Mouse (Mus musculus) ES-Bruce4 (cell line): ENCODE data around the gene Grb7. TPM values are rescaled to one million over a fixed set of nuclear protein-coding genes. Genes with fewer than 3 reads are reported as not detected.

Experiments
- H3K27ac ChIP-seq: 2 replicates; pipeline ENCODE4 v1.5.1; 2012; ENCODE audit warnings: low read length, inconsistent platforms; ENCODE audit not compliant: insufficient read depth
- H3K27me3 ChIP-seq: 2 replicates; pipeline ENCODE4 v1.6.1; 2012; ENCODE audit warnings: mild to moderate bottlenecking, low read length, inconsistent platforms; ENCODE audit not compliant: control insufficient read depth, poor library complexity, insufficient read depth, severe bottlenecking
- H3K36me3 ChIP-seq: 2 replicates; pipeline ENCODE4 v1.6.1; 2012; ENCODE audit warnings: inconsistent platforms, mild to moderate bottlenecking, low read length, moderate library complexity; ENCODE audit not compliant: control insufficient read depth, poor library complexity, insufficient read depth, severe bottlenecking
- H3K4me1 ChIP-seq: one replicate; pipeline ENCODE4 v1.8.1; 2011; ENCODE audit warnings: low read length; ENCODE audit not compliant: control insufficient read depth, insufficient read depth
- H3K4me3 ChIP-seq: 2 replicates; pipeline ENCODE4 v1.5.1; 2011; ENCODE audit warnings: low read depth, mild to moderate bottlenecking, low read length
- H3K9ac ChIP-seq: 2 replicates; pipeline ENCODE4 v1.6.1; 2012; ENCODE audit warnings: low read depth, mild to moderate bottlenecking, inconsistent platforms; ENCODE audit not compliant: poor library complexity, severe bottlenecking
- H3K9me3 ChIP-seq: replicated peaks from 2 replicates; pipeline ENCODE4 v1.6.1; 2012; ENCODE audit warnings: mild to moderate bottlenecking, low read length, inconsistent platforms; ENCODE audit not compliant: control insufficient read depth, poor library complexity, insufficient read depth, severe bottlenecking
- CTCF ChIP-seq: IDR thresholded peaks from one replicate; pipeline ENCODE4 v1.8.1; 2011; ENCODE audit warnings: low read depth, low read length
- EP300 ChIP-seq: IDR thresholded peaks from 2 replicates; pipeline ENCODE4 v1.6.1; 2011; ENCODE audit warnings: low read depth, low read length; ENCODE audit not compliant: insufficient read depth
- POLR2A ChIP-seq: IDR thresholded peaks from one replicate; pipeline ENCODE4 v1.8.1; 2011; ENCODE audit warnings: low read length; ENCODE audit not compliant: insufficient read depth
- polyA plus RNA-seq: library from polyadenylated mRNA; stranded (reverse); fragments of >200 nt; gene quantifications from 2 replicates; pipeline ENCODE4 v1.2.4, GENCODE M21; 2011; ENCODE audit warnings: low read depth; ENCODE audit not compliant: missing spikeins, insufficient read depth, insufficient read length

The Grb7 gene
- polyA plus RNA-seq, 1 experiment: 45.6 TPM

DNA sequence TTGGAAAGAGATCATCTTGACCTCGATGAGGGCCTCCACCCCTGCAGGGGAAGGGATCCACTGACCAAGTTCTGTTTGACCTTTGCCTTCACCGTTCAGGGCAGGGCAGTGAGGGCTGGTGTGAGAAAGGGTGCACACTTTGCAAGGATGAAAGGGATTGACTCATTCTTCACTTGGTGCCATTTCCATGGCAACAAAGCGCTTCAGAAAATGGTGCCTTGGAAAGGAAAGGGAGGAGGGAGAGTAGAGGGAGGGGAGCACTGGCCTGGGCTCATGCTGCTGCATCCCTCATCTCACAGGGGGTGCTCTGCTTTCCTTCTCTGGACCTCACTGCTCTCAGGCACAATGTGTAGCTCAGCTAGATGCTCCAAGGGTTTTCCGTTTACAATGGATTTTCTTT lies 26.5 kb downstream of the Grb7 start:
- Histone ChIP-seq H3K4me1 (no peaks in the 10 kb centered on the region), H3K9me3 (no peaks in the 10 kb centered on the region), H3K36me3 (no peaks in the 10 kb centered on the region), H3K9ac (no peak overlapping the region), H3K27me3 (no peaks in the 10 kb centered on the region; the same call in 1 of the 2 replicates), H3K27ac (no peak overlapping the region), H3K4me3 (no peak overlapping the region)
- TF ChIP-seq EP300: no peak
- TF ChIP-seq POLR2A: no peak
- no peak for TF ChIP-seq CTCF

DNA sequence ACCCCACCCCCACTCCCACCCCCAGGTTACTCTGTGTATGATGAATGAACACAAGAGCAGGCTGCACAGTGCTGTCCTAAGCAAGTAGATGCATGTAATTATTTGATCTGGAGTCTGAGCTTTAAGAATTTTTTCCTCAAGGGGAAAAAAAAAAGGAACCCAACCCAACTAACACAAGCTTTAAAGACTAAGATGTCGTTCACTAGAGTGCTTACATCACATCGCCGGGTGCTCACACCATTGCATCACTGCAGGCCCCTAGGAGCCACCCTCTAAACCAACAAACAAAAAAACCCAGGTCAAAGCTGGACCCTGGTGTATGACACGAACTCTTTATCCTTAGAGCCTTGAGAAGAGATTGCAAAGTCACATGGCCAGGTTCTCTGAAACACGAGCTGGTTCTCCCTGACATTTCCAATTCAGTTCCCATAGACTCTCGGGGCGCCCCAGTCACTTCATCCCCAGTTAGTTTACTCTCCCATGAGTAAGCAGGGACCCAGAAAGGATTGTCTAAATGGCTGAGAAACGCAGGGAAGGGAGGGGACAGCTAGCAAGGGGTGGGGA lies 27.8 kb downstream of the Grb7 start:
- Histone ChIP-seq H3K27me3 (no peaks in the 10 kb centered on the region; the same call in 1 of the 2 replicates), H3K27ac (no peak overlapping the region), H3K4me1 (no peaks in the 10 kb centered on the region), H3K36me3 (no peaks in the 10 kb centered on the region), H3K4me3 (no peak overlapping the region), H3K9me3 (no peaks in the 10 kb centered on the region), H3K9ac (no peak overlapping the region)
- TF ChIP-seq CTCF (no peak), POLR2A (no peak), EP300 (no peak)

DNA sequence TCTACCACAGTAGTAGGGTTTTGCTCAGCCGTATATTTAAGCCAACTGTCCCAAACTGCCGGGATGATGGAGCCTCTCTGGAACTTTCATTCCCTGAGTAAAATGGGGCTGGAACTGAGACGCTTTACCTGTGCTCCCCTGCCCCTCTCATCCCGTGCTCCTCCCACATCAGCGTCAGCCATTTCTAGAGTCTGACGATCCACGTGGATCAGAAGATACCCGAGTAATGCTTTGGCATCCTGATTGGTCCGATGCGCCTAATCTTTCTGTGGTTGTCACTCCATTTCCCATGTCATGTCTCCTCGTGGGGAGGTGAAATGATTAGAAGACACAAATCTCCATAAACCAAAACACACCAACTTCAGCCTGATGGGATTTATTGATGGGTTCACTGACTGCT lies 28.8 kb downstream of the Grb7 start:
- TF ChIP-seq POLR2A (no peak), CTCF (no peak), EP300 (no peak)
- H3K4me1 ChIP-seq: no peaks in the 10 kb centered on the region
- H3K36me3 ChIP-seq: no peaks in the 10 kb centered on the region

DNA sequence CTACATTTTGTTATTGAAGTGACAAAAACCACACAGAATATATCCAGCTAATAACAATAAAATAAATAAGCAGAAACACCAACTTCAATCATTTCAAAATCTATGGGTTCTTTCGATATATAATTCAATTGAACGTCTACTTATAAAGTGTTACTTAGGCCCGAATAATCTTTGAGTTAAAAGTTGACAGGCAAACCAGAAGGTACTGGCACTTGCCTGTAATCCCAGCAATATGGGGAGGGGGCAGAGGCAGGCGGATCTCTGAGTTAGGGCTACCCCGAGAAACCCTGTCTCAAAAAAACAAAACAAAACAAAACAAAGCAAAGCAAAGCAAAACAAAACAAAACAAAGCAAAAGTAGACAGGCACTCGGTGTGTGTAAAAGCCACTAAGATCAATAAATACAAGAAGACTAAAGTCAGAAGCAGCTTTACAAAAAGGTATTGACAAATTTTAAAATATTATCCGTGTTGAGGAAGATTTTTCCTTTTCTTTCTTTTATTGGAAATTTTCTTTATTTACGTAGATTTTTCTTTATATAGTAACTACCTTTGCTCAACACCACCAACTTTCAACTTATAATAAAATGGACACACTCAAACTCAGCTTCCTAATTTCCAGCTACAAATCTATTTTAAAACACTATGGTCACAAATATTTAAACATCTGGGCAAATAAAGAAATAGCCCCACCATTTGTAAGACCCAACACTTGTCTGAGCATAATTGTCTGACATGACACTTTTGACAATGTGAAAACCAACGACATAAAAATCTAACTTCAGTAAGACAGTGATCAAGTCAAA lies 29.6 kb downstream of the Grb7 start:
- Histone ChIP-seq H3K36me3 (no peaks in the 10 kb centered on the region), H3K9me3 (no peaks in the 10 kb centered on the region), H3K9ac (no peak overlapping the region), H3K27ac (no peak overlapping the region), H3K4me1 (no peaks in the 10 kb centered on the region), H3K27me3 (no peaks in the 10 kb centered on the region; the same call in 1 of the 2 replicates), H3K4me3 (no peak overlapping the region)
- TF ChIP-seq EP300 (no peak), CTCF (no peak), POLR2A (no peak)

More for the DNA sequence above, 28.8 kb downstream of the Grb7 start:
- Histone ChIP-seq H3K9ac (no peak overlapping the region), H3K27ac (no peak overlapping the region), H3K27me3 (no peaks in the 10 kb centered on the region; the same call in 1 of the 2 replicates), H3K9me3 (no peaks in the 10 kb centered on the region), H3K4me3 (no peak overlapping the region)

DNA sequence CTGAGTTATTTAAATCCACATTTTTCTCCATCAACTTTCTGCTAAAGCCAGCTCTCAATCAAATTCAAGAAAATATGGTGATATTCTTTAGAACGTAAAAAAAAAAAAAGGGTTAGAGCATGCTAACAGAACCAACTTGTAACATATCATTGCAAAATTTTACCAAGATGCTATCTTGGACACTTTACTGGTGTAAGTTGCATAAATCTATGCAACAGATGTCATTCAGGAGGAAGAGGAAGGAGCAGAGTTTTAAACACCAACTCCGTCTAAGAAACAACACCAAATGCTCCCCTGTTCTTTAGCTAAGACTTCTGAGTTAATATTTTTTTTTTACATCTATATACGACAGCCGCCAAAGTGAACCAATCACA lies 30.2 kb downstream of the Grb7 start:
- H3K4me1 ChIP-seq: no peaks in the 10 kb centered on the region
- H3K27ac ChIP-seq: no peak overlapping the region
- TF ChIP-seq CTCF (no peak), EP300 (no peak), POLR2A (no peak)
- H3K36me3 ChIP-seq: no peaks in the 10 kb centered on the region
- H3K4me3 ChIP-seq: no peak overlapping the region
- no peak overlapping the region for H3K9ac ChIP-seq
- H3K27me3 ChIP-seq: no peaks in the 10 kb centered on the region; the same call in 1 of the 2 replicates
- H3K9me3 ChIP-seq: no peaks in the 10 kb centered on the region

DNA sequence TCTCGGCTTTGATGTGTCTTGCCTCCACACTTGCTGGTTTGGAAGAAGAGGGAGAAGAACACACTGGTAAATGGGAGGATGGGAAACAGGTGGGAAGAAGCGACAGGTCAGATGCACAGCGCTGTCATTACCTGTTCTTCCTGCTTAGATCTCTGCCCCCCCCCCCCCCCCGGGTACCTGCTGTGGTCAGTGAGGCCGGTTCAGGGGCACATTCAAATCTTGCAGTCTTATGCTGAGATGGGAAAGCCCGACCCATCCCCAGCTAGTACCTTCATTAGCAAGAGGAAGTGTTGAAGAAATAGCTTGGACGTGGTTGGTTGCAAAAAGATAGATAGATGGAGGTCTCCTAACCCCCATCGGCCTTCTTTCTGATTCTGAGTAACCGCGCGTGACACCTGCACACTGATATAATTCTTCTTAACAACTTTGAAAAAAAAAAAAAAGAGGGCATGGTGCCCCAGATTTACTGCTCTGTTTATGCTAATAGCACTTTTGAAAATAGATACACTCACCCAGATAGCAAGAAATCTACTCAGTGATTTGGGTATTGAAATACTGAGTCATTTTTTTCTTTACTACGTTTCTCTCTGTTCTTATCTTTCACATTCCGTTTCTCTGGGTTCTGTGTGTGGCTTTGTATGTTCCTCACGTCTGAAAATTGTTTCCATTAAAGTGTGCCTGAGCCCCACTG lies 31.0 kb downstream of the Grb7 start:
- Histone ChIP-seq H3K9ac (no peak overlapping the region), H3K4me3 (no peak overlapping the region), H3K4me1 (no peaks in the 10 kb centered on the region), H3K36me3 (no peaks in the 10 kb centered on the region), H3K27ac (no peak overlapping the region), H3K9me3 (no peaks in the 10 kb centered on the region), H3K27me3 (no peaks in the 10 kb centered on the region; the same call in 1 of the 2 replicates)
- TF ChIP-seq POLR2A: no peak
- no peak for TF ChIP-seq EP300
- no peak for TF ChIP-seq CTCF
